Mouse (Mus musculus) Muller cell, postnatal 12 days (primary cell): ENCODE results near the gene 2210016L21Rik.
"Not testable (repeated sequence)": the region's sequence is repeated elsewhere in the genome, so short reads cannot be mapped to it uniquely, and the experiment has no call there.

ENCODE experiments used
- DNase-seq: peaks from one replicate; pipeline ENCODE4 v3.0.0-alpha.2; 2015; ENCODE audit errors: inconsistent ontology term

Gene 2210016L21Rik

DNA sequence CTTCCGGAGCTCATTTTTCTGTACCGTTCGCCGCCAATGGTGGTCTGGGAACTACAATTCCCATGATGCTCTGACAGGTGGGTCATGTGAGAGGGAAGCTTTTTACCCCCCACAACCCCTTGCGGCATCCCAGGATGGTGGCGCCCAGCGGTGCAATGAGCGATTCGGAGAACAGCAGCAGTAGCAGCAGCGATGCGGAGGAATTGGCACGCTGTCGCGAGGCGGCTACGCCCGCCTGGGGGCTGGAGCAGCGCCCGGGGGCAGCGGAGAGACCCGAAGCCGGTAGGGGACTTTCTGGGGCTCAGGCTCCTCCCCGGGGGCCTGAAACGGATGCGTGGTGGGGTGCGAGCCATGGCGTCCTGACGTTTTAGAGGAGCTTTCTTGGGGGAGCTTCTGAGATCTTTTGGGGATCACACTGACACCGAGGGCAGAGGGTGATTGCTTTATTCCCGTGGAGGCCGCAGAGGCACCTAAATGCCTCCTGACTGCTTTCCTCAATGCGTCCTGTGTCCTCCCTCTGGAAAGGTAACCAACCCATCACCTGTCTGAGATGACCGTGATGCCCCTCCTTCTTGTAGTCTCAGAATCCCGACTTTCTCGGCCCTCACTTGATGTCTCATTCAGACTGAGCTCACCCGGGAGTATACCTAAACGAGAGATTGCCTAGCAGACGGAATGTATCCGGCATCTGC is at the start of gene 2210016L21Rik:
TSS of gene 2210016L21Rik (plus strand) at position 85 of the 692 bp plus-strand sequence.
- DNase-seq, result peak; percentile 92

DNA sequence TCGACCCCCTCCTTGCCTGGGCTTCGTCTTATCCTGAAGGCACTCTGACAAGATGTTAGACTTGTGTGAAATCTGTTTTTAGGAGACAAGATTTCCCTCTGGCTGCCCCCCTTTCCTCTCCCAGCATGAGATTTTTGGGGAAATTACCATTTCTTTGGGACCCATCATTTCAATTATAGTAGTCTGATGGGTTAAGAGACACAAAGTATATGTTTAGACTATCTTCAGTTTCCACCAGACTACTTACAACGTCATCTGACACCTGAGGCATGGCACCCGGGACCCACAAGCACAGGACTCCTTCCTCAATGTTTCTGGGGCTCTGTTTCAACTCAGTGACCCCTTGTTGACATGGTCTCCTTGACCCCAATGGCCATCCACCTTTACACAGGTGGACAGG is 46.4 kb upstream of the 2210016L21Rik start:
- no peak for DNase-seq

DNA sequence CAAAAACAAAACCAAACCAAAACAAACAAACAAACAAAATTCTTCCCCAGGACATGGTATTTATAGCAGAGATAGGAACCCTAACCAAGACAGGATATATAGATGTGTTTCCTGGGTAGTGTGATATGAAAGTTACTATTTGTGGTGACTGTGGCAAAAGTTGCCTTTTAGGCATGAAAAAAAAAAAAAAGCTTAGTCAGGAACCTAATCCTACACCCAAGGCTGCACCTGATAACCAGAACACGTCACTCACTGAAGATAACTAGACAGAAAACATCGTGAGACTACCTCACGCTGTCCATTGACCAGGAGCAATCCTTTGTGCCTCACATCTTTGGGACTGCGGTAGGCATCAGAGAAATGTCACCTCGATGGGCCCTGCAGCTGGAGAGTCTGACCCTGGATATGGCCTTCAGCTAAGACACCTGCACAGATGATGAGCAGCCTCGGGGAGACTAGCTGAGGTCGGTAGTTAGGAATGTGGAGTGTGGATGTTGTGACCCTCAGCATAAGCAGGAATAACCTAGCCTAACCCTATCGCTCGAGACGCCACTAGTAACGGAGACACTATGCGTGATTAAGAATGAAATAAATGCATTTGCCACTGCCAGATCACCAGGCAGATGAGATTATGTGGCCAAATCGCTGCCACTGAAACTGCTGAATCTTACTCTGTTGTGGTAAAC is 45.1 kb upstream of the 2210016L21Rik start, which contains the start of gene Oasl2:
TSS of gene Oasl2 (plus strand) at position 249 of the 686 bp plus-strand sequence.
- DNase-seq, result no peak

DNA sequence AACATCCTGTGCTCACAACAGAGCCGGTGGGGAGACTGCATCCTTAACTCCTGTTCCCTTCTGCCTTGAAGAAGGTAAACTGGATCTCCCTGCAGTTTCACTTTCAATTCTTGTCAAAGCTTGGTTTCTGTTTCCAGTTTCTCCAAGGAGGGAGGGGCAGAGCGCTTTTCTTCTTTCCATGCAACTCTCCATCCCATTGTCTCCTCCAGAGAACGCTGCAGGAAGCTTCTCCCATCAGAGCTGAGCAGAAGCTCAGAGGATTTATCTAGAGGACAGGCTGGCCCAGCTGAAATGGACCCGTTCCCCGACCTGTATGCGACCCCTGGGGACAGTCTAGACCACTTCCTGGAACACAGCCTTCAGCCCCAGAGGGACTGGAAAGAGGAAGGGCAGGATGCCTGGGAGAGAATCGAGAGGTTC is 44.6 kb upstream of the 2210016L21Rik start:
- DNase-seq, result peak; percentile 74

DNA sequence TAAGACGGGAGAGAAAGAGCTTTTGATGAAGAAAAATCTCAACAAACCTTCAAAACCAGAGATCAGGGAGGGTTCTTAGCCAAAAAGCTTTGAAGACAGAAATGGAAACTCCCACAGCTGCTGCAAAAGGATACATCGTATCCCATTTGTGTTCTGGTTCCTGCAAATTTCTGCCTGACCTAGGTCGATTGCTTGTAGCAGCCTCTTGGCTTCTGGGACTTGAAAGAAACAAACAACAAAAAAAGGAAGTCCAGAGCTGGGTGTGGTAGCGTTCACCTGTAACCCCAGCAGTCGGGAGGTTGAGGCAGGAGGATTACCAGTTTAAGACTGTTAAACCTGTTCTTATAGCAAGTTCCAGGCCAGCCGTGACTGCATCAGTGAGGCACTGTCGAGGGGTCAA is 43.1 kb upstream of the 2210016L21Rik start:
- DNase-seq, result no peak

DNA sequence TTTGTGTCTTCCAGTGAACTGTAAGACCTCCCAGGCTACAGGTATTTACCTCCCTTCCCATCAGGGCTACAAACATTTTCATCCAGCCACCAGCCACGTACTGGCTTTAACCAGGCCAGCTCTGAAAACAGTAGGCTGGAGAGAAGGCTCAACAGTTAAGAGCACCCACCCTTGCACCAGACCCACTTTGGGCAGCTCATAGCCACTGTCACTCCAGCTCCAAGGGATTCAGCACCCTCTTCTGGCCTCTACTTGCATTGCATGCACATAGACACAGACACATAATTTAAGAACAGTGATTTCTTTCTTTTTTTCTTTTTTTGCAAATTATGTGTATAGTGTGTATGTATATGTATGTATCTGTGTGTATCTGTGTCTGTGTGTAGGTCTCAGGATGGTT is 39.5 kb upstream of the 2210016L21Rik start:
- DNase-seq, result peak; percentile 50

DNA sequence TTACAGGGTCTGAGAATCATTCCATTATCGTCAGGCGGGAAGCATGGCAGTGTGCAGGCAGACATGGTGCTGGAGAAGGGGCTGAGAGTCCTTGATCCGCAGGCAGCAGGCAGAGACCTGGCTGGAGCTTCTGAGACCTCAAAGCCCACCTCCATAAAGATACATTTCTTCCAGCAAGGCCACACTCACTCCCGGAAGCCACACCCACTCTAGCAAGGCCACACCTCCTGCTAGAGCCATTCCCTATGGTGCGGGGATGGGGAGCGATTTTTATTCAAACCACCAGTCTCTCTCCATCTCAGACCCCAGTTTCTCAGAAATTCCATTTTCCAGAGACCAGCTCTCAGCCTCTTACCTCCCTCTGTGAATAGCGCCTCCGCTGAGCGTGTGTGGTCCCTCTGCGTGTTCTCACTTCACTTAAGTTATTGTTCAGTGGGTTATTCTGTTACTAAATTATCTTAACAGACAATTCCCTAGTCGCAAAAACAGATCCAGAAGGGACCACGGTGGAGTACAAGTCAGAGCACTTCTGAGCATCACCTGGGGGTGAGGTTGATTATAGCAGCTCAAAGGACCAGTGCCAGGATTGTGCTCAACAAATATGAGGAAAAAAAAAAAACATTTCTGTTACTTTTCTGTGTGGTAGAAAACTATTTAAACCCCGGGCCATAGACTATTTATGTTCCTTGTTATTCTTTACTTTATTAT is 33.2 kb upstream of the 2210016L21Rik start:
- no peak for DNase-seq

DNA sequence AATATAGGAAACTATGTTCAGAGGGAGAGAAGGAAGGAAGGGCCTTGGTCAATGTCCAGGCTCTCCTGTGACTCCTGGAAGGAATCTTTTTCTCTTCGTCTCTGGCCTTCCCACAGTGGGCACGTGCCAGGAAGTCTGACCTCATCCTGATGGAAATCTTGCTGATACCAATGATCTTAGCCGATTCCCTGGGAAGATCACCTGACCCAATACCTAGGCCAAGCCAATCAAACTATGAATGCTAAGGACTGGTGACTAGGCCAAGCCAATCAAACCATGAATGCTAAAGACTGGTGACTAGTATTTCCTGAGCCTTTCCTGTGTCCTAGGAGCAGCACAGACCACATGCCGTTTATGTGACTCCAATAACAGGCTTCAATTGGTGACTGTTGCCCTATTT is 28.3 kb upstream of the 2210016L21Rik start:
- no peak for DNase-seq

DNA sequence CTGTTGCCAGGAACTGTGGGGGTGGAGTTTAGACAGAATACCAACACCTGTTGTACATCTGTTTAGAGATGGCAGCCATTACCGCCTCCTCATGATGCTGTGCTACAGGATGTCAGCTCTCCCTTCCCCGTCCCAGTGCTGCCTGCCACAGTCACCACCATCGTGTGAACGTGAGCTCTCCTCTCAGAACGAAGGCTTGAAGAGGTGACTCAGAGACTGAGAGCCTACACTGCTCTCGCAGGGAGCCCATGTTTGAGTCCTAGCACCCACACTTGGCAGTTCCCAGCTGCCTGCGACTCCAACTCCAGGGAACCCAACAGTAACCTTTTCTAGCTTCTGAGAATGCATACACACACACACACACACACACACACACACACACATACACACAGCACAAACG is 27.1 kb upstream of the 2210016L21Rik start:
- DNase-seq, result no peak

DNA sequence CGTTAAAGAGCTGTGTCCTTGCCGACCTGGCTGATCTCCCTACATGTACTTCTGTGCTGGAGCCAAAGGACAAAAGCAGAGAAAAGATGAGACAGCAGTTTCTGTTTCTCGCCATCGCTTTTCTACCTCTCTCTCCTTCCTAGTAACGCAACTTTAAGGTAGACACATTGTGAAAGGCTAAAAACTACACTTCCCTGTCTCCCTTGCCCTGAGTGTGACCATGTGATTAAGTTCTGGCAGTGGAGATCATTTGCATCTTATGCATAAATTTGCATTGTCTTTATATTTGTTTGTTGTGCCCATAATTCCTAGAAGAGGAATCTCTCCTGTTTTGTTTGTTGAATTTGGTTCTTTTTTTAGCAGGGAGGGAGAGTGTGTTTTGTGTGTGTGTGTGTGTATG is 26.1 kb upstream of the 2210016L21Rik start:
- DNase-seq, result no peak

DNA sequence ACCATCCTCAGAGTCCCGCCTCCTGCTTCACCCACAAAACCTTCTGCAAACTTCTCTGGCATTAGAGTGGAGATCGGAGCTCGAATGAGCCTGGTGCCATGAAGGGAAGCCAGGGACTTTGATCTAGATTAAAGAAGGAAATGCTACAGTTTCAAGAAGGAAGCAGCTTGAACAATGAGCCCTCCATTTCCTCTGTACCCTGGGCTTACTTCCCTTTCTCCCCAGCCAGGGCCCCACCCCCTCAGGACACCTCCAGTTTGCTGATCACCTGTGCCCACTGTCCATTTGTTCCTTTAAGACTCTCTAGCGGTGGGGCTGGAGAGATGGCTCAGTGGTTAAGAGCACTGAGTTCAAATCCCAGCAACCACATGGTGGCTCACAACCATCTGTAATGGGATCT is 25.2 kb upstream of the 2210016L21Rik start:
- DNase-seq, result no peak

DNA sequence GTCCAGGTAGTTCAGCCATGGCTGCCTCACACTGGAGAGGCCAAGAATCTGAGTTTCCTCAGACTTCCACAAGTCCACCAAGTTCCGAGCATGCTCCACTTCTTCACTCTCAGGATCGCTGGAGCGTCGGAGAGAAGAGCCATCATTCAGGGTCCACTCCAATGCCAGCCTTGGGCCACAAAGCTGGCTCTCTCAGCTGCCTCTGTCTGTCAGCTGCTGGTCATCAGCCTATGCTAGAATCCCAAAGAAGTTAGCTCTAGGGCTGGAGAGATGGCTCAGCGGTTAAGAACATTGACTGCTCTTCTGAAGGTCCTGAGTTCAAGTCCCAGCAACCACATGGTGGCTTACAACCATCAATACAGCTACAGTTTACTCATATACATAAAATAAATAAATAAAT is 24.6 kb upstream of the 2210016L21Rik start:
- not testable (repeated sequence) for DNase-seq

DNA sequence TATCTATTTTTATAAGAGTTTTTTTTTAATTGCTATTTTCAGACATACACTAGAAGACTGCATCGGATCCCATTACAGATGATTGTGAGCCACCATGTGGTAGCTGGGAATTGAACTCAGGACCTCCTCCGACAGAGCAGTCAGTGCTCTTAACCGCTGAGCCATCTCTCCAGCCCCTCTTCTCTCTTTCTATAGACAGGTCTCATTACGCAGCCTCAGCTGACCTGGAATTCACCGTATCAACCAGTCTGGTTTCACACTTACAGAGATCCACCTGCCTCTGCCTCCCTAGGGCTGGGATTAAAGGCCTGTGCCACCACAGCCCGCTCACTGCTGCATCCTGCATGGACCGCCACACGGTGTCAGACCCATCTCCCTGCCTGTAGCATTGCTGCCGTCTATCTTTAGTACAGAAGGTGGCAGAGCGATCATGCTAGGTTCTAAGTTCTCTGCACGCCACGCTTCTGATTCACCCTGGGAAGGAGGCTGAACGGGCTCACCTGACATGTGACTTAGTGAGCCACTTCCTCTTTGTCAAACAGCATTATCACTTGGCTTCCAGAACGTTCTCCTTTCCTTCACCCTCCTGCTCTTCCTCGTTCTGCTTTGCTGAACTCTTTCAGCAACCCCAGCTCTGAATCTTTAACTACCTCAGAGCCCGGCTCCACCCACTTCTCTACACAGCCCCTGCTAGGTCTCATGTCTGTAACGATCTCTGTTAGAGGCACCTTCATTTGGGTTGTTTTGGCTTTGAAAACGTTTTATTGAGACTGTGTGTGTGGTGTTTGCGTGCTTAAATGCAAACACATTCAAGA is 20.2 kb upstream of the 2210016L21Rik start:
- no peak for DNase-seq

DNA sequence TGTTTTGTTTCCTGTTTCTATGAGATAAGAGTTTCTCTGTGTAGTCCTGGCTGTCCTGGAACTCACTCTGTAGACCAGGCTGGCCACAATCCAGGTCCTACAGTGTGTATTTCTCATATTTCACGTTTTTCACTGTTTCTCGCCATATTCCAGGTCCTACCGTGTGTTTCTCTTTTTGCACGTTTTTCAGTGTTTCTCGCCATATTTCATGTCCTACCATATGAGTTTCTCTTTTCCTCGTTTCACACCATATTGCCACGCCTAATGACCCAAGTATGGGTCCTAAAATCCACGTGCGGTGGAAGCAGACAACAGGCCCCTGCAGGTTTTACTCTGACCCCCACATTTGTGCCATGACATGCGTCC is 19.6 kb upstream of the 2210016L21Rik start:
- no peak for DNase-seq

DNA sequence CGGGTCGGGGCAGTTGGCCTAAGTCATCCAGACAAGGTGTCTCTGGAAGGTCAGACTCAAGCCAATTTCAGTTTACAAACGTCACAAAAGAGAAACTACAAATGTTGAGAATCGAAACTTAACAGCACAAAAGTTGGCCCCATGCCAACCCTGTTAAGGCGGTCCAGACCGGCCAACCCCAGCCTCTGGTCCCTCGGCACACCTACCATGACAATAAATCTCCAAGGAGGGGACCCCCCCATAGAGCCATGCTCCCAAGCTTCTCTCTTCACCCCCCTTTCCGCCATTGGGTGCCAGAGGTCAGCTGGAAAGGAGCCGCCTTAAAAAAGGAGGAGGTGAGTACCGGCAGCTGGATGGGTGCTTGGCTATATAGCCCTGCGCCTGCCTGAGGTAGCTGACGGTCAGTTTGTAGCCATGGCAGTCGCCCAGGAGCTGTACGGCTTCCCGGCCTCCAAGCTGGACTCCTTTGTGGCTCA is 18.9 kb upstream of the 2210016L21Rik start, which contains the start of gene Oasl1:
TSS of gene Oasl1 (plus strand) at position 243 of the 476 bp plus-strand sequence.
- DNase-seq, result peak; percentile 54

DNA sequence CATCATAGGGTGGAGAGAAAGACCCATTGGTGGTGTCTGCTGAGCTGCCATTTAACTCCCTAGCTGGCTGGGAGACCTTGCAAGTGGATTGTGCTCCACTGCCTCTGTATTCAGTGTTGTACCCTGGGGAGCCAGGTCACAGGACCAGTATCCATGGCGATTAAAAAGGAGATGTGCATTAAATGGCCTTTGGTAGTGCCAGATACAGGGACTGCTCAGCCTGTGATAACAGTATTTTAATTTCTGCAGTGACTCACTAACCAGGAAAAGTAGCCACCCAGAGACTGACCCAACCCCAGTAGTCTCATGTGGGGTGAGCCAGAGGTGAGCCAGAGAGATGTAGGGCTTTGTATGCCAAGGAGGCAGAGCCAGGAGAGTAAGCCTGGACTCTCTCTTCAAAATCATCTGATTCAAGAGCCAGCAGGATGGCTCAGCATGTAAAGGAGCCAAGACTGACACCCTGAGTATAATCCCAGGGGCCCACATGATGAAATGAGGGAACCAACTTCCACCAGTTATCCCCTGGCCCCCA is 15.7 kb upstream of the 2210016L21Rik start:
- DNase-seq, result peak; percentile 19

DNA sequence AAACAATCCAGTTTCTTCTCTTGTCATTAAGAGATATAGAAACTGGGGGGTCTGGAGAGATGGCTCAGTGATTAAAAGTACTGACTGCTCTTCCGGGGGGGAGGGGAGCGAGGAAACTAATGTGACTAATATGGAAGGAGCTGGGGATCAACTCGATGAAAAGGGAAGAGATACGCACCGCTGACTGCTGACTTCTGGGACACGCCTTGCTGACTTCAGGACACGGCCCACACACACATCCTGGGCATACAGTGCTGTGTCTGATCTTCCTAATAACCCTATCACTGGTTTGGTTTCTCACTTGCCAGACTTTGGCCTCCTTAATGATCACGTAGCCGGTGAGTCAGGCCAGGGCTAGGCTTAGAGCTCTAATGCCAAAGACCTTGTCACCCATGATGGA is 15.2 kb upstream of the 2210016L21Rik start:
- peak; percentile 49 for DNase-seq

DNA sequence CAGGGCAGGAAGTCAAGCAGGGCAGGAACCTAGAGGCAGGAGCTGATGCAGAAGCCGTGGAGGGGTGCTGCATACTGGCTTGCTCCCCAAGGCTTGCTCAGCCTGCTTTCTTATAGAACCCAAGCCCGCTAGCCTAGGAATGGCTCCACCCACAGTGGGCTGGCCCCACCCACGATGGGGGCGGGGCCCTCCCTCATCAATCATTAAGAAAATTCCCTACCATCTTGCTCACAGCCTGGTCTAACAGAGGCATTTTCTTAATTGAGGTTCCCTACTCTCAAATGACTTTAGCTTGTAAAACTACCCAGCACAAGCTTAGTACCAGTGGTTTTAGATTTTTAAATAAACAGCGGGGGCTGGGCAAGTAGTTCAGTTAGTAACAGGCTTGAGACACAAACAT is 10.3 kb upstream of the 2210016L21Rik start:
- no peak for DNase-seq

DNA sequence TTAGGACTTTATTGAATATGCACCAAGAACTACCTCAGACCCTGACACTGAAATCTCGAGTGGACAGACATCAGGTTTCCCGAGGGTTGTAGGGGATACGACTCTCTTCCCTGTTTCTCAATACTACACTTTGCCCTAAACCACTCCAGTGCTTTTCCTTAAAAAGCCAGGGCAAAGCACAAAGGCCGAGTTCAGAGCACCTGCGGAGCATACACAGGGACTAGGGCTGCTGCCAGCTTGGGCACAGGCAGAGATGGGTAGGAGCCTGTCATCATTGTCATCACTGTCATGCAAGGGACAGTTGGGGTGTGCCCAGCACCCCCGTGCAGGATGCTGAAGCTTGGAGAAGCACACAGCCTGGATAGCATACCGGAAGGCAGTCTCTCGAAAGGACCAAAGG is 8.8 kb upstream of the 2210016L21Rik start:
- no peak for DNase-seq

DNA sequence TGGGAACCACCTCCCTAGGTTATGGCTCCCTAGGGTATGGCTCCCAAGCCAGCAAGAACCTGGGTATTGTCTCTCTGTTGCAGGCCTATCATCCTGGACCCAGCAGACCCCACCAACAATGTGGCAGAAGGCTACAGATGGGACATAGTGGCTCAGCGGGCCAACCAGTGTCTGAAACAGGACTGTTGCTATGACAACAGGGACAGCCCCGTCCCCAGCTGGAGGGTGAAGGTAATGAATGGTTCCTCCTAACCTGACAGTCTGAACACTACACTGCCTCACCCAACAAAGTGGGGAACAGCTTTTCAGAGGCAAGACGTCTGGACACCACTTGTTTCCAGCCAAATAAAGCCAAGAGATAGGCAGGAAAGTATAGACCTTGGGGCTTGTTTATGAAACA is 6.1 kb upstream of the 2210016L21Rik start:
- no peak for DNase-seq

DNA sequence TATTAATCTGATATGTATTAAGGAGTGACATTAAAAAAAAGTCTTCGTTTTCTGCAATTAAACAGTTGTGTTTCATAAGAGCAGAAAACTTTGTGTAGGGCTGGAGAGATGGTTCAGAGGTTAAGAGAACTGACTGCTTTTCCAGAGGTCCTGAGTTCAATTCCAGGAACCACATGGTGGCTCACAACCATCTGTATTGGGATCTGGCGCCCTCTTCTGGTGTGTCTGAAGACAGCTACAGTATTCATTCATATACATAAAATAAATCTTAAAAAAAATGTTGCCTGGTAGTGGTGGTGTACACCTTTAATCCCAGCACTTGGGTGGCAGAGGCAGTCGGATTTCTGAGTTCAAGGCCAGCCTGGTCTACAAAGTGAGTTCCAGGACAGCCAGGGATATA is 820 bp upstream of the 2210016L21Rik start:
- DNase-seq, result not testable (repeated sequence)
